Mouse (Mus musculus) WW6 (cell line): ENCODE measurements around the gene Npas2.

Source experiments
- DNase-seq: peaks from one replicate; pipeline ENCODE4 v3.0.0-alpha.2; 2013; ENCODE audit warnings: low read depth, low spot score

The Npas2 gene

GRCm38 (mm10) chr1:39192997-39193861 lies at the start of gene Npas2:
Gene Npas2 (plus strand): TSS chr1:39193731.
- DNase-seq = no peak

GRCm38 (mm10) chr1:39156778-39157177 lies 36.8 kb upstream of the Npas2 start:
- no peak for DNase-seq

- no peak for DNase-seq
Measured at GRCm38 (mm10) chr1:39160167-39160566, 33.4 kb upstream of the Npas2 start.

GRCm38 (mm10) chr1:39163077-39163476 lies 30.5 kb upstream of the Npas2 start:
- no peak for DNase-seq

GRCm38 (mm10) chr1:39176690-39177089 lies 16.8 kb upstream of the Npas2 start:
- no peak for DNase-seq

GRCm38 (mm10) chr1:39177211-39177610 lies 16.3 kb upstream of the Npas2 start:
- DNase-seq = no peak

- DNase-seq = no peak
Measured at GRCm38 (mm10) chr1:39179806-39180205, 13.7 kb upstream of the Npas2 start.

GRCm38 (mm10) chr1:39180517-39180916 lies 13.0 kb upstream of the Npas2 start:
- no peak for DNase-seq

GRCm38 (mm10) chr1:39181901-39182300 lies 11.6 kb upstream of the Npas2 start:
- DNase-seq = no peak

- no peak for DNase-seq
Measured at GRCm38 (mm10) chr1:39185833-39186232, 7.7 kb upstream of the Npas2 start.

- DNase-seq = no peak
Measured at GRCm38 (mm10) chr1:39186711-39187437, 6.7 kb upstream of the Npas2 start.

- DNase-seq = no peak
Measured at GRCm38 (mm10) chr1:39191122-39191521, 2.4 kb upstream of the Npas2 start.

- no peak for DNase-seq
Measured at GRCm38 (mm10) chr1:39192460-39192996, 1.0 kb upstream of the Npas2 start.

- no peak for DNase-seq
Measured at GRCm38 (mm10) chr1:39193862-39194675, 538 bp downstream of the Npas2 start.

- DNase-seq = no peak
Measured at GRCm38 (mm10) chr1:39194959-39195358, 1.4 kb downstream of the Npas2 start.

- no peak for DNase-seq
Measured at GRCm38 (mm10) chr1:39196126-39196525, 2.6 kb downstream of the Npas2 start.

GRCm38 (mm10) chr1:39196676-39197375 lies 3.3 kb downstream of the Npas2 start:
- no peak for DNase-seq

- DNase-seq = no peak
Measured at GRCm38 (mm10) chr1:39205021-39205420, 11.5 kb downstream of the Npas2 start.

GRCm38 (mm10) chr1:39205697-39206096 lies 12.2 kb downstream of the Npas2 start:
- DNase-seq = no peak

- DNase-seq = no peak
Measured at GRCm38 (mm10) chr1:39206942-39207341, 13.4 kb downstream of the Npas2 start.

- DNase-seq = no peak
Measured at GRCm38 (mm10) chr1:39210928-39211327, 17.4 kb downstream of the Npas2 start.
